Mouse (Mus musculus): Measurements from ENCODE around the gene Acer2. TPM values are rescaled to one million over a fixed set of nuclear protein-coding genes. Genes with fewer than 3 reads are reported as not detected.

Acer2 gene
- polyA plus RNA-seq, 1 experiment from 2014 or later = 12.8 TPM

- Histone ChIP-seq H3K27ac (ENCODE audit: low read depth, low read length) (no peak overlapping the region), H3K4me2 (ENCODE audit: low read length) (no peak overlapping the region), H3K36me3 (ENCODE audit: control insufficient read depth, insufficient read depth, low read length) (no peaks in the 10 kb centered on the region), H3K4me3 (ENCODE audit: low read depth, low read length) (no peak overlapping the region), H3K9ac (ENCODE audit: low read length) (no peak overlapping the region), H3K27me3 (replicated peaks; ENCODE audit: control insufficient read depth, insufficient read depth, low read length) (no peaks in the 10 kb centered on the region), H3K9me3 (replicated peaks; ENCODE audit: control insufficient read depth, low read length) (no peaks in the 10 kb centered on the region), H3K4me1 (ENCODE audit: control insufficient read depth, insufficient read depth, low read length) (no peaks in the 10 kb centered on the region)
- 43% methylated on average over 14 of the region's 14 CpGs for WGBS
- DNase-seq (ENCODE audit: low spot score) (peak; percentile 86), ATAC-seq (peak; percentile 89)
Measured at GRCm38 (mm10) chr4:86957576-86958411, 83.6 kb downstream of the Acer2 start.

- Histone ChIP-seq H3K4me3 (ENCODE audit: low read depth, low read length) (no peak overlapping the region), H3K9me3 (replicated peaks; ENCODE audit: control insufficient read depth, low read length) (no peaks in the 10 kb centered on the region), H3K27me3 (replicated peaks; ENCODE audit: control insufficient read depth, insufficient read depth, low read length) (no peaks in the 10 kb centered on the region), H3K4me1 (ENCODE audit: control insufficient read depth, insufficient read depth, low read length) (no peaks in the 10 kb centered on the region), H3K4me2 (ENCODE audit: low read length) (no peak overlapping the region), H3K36me3 (ENCODE audit: control insufficient read depth, insufficient read depth, low read length) (no peaks in the 10 kb centered on the region), H3K27ac (ENCODE audit: low read depth, low read length) (no peak overlapping the region), H3K9ac (ENCODE audit: low read length) (no peak overlapping the region)
- no peak for ATAC-seq
- DNase-seq (ENCODE audit: low spot score) = no peak
- 87% methylated on average over 5 of the region's 5 CpGs for WGBS
Measured at GRCm38 (mm10) chr4:86977272-86977671, 103.1 kb downstream of the Acer2 start.

Other genes with a start within 250 kb of the Acer2 start
- gene Plin2, start 204.3 kb upstream of the Acer2 start, polyA plus RNA-seq (2014; fragmentation: Nextera tagmentation; extraction: Ambion mirVana) = 49.4 and 58.5 TPM in 2 replicates
- gene Dennd4c, start 125.8 kb upstream of the Acer2 start, polyA plus RNA-seq (2014; fragmentation: Nextera tagmentation; extraction: Ambion mirVana) = 3.1 and 3.7 TPM in 2 replicates
- 502 and 571 TPM in 2 replicates for gene Rps6, start 17.0 kb upstream of the Acer2 start, polyA plus RNA-seq (2014; fragmentation: Nextera tagmentation; extraction: Ambion mirVana)